Mouse (Mus musculus) ES-Bruce4 (cell line): ENCODE results near the gene Sdc4.

Experiments
- CTCF ChIP-seq: IDR thresholded peaks from one replicate; pipeline ENCODE4 v1.8.1; 2011; ENCODE audit warnings: low read depth, low read length
- EP300 ChIP-seq: IDR thresholded peaks from 2 replicates; pipeline ENCODE4 v1.6.1; 2011; ENCODE audit warnings: low read depth, low read length; ENCODE audit not compliant: insufficient read depth
- POLR2A ChIP-seq: IDR thresholded peaks from one replicate; pipeline ENCODE4 v1.8.1; 2011; ENCODE audit warnings: low read length; ENCODE audit not compliant: insufficient read depth

DNA sequence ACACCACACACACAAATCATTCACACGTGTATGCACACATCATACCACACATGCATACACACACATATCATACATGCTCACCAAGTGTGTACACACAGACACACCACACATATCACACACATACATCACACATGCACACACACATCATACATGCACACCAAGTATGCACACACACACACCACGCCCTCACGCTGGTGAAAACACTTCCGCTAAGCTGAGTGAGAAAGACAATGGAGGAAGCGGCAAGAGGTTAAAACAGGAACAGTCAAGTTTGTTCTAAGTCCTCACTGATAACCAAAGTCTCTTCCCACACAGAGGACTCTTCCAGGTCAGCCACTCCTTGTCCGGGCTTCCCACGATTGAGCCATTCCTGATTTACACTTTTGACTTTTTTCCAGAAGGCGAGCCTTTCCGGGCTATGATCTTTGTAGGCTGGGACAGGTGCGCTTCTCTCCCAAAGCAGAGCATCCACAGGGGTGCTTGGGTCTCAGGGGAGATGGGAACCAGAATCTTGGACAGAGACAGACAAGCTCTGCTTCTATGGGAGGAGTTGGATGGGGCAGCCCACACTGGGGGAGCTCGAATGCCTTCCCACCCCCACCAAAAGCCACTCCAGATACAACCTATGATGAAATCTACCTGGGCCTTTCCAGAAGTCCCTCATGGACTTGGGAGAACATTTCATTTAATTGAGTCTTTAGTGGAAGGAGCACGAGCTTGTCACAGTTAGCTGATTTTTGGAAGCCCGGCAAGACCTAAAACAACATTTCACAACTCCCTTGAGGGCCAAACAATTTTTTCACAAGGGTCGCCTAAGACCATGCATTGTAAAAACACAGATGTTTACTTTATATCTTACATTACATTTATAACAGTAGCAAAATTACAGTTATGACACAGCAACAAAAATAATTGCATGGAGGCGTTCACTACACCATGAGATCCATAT is 65.9 kb downstream of the Sdc4 start:
- TF ChIP-seq CTCF (no peak), POLR2A (no peak), EP300 (no peak)
